Mouse (Mus musculus) ES-Bruce4 (cell line): Measurements from ENCODE around the gene Kel. TPM values are rescaled to one million over a fixed set of nuclear protein-coding genes. Genes with fewer than 3 reads are reported as not detected.

Experiments
- H3K27ac ChIP-seq: 2 replicates; pipeline ENCODE4 v1.5.1; 2012; ENCODE audit warnings: low read length, inconsistent platforms; ENCODE audit not compliant: insufficient read depth
- H3K27me3 ChIP-seq: 2 replicates; pipeline ENCODE4 v1.6.1; 2012; ENCODE audit warnings: mild to moderate bottlenecking, low read length, inconsistent platforms; ENCODE audit not compliant: control insufficient read depth, poor library complexity, insufficient read depth, severe bottlenecking
- H3K36me3 ChIP-seq: 2 replicates; pipeline ENCODE4 v1.6.1; 2012; ENCODE audit warnings: inconsistent platforms, mild to moderate bottlenecking, low read length, moderate library complexity; ENCODE audit not compliant: control insufficient read depth, poor library complexity, insufficient read depth, severe bottlenecking
- H3K4me1 ChIP-seq: one replicate; pipeline ENCODE4 v1.8.1; 2011; ENCODE audit warnings: low read length; ENCODE audit not compliant: control insufficient read depth, insufficient read depth
- H3K4me3 ChIP-seq: 2 replicates; pipeline ENCODE4 v1.5.1; 2011; ENCODE audit warnings: low read depth, mild to moderate bottlenecking, low read length
- H3K9ac ChIP-seq: 2 replicates; pipeline ENCODE4 v1.6.1; 2012; ENCODE audit warnings: low read depth, mild to moderate bottlenecking, inconsistent platforms; ENCODE audit not compliant: poor library complexity, severe bottlenecking
- H3K9me3 ChIP-seq: replicated peaks from 2 replicates; pipeline ENCODE4 v1.6.1; 2012; ENCODE audit warnings: mild to moderate bottlenecking, low read length, inconsistent platforms; ENCODE audit not compliant: control insufficient read depth, poor library complexity, insufficient read depth, severe bottlenecking
- CTCF ChIP-seq: IDR thresholded peaks from one replicate; pipeline ENCODE4 v1.8.1; 2011; ENCODE audit warnings: low read depth, low read length
- EP300 ChIP-seq: IDR thresholded peaks from 2 replicates; pipeline ENCODE4 v1.6.1; 2011; ENCODE audit warnings: low read depth, low read length; ENCODE audit not compliant: insufficient read depth
- POLR2A ChIP-seq: IDR thresholded peaks from one replicate; pipeline ENCODE4 v1.8.1; 2011; ENCODE audit warnings: low read length; ENCODE audit not compliant: insufficient read depth
- polyA plus RNA-seq: library from polyadenylated mRNA; stranded (reverse); fragments of >200 nt; gene quantifications from 2 replicates; pipeline ENCODE4 v1.2.4, GENCODE M21; 2011; ENCODE audit warnings: low read depth; ENCODE audit not compliant: missing spikeins, insufficient read depth, insufficient read length

The Kel gene
- polyA plus RNA-seq, 1 experiment, result not detected

DNA sequence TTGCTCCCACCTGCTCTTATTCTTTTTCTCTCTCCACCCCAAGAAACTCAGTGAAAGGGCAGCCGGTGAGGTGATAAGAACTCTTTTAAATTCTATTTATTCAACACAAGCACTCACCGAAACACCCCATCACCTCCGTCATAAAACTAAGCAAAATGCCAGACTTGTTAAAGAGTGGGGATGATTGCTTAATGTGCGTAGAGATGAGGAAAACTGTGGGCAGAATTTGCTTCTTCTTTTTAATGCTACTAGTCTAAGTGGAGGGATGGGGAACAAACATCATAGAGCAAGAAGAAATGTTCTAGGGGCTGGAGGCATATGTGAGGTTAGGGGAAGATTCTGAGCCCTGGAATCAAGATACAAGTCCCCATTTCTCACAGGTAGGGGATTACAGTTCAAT lies 61.4 kb downstream of the Kel start:
- H3K4me1 ChIP-seq, result no peaks in the 10 kb centered on the region
- H3K4me3 ChIP-seq, result no peak overlapping the region
- H3K36me3 ChIP-seq, result no peaks in the 10 kb centered on the region
- no peaks in the 10 kb centered on the region; the same call in 1 of the 2 replicates for H3K27me3 ChIP-seq
- no peak overlapping the region for H3K27ac ChIP-seq
- no peak for TF ChIP-seq POLR2A
- H3K9ac ChIP-seq, result no peak overlapping the region
- no peaks in the 10 kb centered on the region for H3K9me3 ChIP-seq

- Histone ChIP-seq H3K9ac (no peak overlapping the region), H3K27me3 (no peaks in the 10 kb centered on the region; the same call in 1 of the 2 replicates), H3K4me1 (no peaks in the 10 kb centered on the region), H3K36me3 (no peaks in the 10 kb centered on the region), H3K4me3 (no peak overlapping the region), H3K9me3 (no peaks in the 10 kb centered on the region), H3K27ac (no peak overlapping the region)
- TF ChIP-seq EP300 (no peak), CTCF (no peak), POLR2A (no peak)
Observed at GRCm38 (mm10) chr6:41641173-41641866, 62.8 kb downstream of the Kel start.

DNA sequence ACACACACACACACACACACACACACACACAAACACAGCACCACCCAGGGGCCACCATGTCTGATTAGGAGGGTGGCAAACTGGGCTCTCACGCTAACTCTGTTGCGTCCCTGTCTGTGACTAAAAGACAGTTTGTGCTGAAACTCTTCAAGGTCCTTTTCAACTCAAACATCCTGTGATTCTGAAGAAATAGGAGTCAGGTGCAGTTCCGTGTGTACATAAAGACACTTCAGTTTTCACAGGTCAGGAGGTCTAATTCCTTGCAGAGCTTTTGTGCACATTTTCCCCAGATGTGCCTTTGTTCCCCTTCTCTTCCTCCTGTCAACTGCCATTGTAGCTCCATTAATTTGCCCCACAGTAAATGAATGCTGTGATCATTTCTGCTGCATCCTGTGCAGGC lies 63.7 kb downstream of the Kel start:
- H3K9me3 ChIP-seq, result no peaks in the 10 kb centered on the region

DNA sequence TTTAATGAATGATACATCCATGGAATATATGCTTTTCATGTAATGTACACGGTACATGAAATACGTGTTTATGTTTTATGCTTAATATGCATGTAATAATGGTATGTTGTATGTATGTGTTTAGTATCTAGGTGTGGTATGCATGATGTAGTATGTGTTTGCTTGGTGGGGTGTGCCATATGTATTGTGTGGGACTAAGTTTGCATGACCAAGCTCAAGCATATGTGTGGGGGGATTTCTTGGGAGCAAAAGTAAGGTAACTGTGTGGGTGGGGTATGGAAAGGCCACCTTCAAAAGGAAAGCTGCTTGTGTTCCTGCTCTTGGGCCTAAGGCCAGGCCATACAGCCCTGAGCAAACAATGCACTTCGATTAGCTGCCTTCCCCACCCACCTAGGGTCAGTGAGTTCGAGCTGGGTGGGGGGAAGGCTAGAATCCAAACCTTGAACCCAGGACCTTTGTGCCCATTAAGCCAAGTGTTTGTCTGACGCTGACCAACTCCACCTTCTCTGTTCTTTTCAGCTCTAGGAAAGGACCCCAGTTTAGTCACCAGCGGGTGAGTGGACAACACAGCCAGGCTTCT lies 66.1 kb downstream of the Kel start:
- no peak overlapping the region for H3K4me3 ChIP-seq
- H3K9me3 ChIP-seq, result no peaks in the 10 kb centered on the region
- no peaks in the 10 kb centered on the region for H3K4me1 ChIP-seq
- no peak overlapping the region for H3K27ac ChIP-seq
- H3K27me3 ChIP-seq, result no peaks in the 10 kb centered on the region; the same call in 1 of the 2 replicates
- H3K36me3 ChIP-seq, result no peaks in the 10 kb centered on the region
- no peak overlapping the region for H3K9ac ChIP-seq
- TF ChIP-seq CTCF (no peak), POLR2A (no peak), EP300 (no peak)

More for the DNA sequence above, 63.7 kb downstream of the Kel start:
- H3K36me3 ChIP-seq, result no peaks in the 10 kb centered on the region
- H3K27me3 ChIP-seq, result no peaks in the 10 kb centered on the region; the same call in 1 of the 2 replicates
- H3K9ac ChIP-seq, result no peak overlapping the region
- no peak overlapping the region for H3K27ac ChIP-seq
- no peak overlapping the region for H3K4me3 ChIP-seq
- TF ChIP-seq POLR2A, result no peak
- TF ChIP-seq CTCF, result no peak
- TF ChIP-seq EP300, result no peak
- H3K4me1 ChIP-seq, result no peaks in the 10 kb centered on the region

DNA sequence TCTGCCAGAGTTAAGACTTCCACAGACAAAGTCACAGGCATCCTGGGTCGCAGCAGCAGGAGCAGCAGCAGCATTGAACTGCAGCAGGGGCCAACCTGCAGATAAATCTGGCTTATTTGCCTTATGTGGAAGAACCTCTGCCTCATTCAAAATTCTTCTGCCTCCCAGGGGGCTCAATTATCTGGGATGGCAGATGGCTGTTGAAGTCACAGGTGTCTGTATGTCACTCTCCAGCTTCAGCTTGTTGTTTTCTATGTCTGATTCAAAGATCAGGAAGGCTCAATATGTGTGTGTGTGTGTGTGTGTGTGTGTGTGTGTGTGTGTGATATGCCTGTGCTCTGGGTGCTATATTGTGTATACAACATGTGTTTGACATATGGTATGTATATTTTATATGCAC lies 66.7 kb downstream of the Kel start:
- no peaks in the 10 kb centered on the region for H3K4me1 ChIP-seq
- H3K27ac ChIP-seq, result no peak overlapping the region
- H3K9ac ChIP-seq, result no peak overlapping the region
- H3K27me3 ChIP-seq, result no peaks in the 10 kb centered on the region; the same call in 1 of the 2 replicates
- H3K9me3 ChIP-seq, result no peaks in the 10 kb centered on the region
- no peak overlapping the region for H3K4me3 ChIP-seq
- TF ChIP-seq EP300 (no peak), POLR2A (no peak), CTCF (no peak)
- H3K36me3 ChIP-seq, result no peaks in the 10 kb centered on the region

Other genes with a start within 250 kb of the Kel start
- not detected in 2 replicates for gene Prss1, start 245.4 kb downstream of the Kel start, polyA plus RNA-seq
- not detected in 2 replicates for gene Prss2, start 182.6 kb downstream of the Kel start, polyA plus RNA-seq
- gene Ephb6, start 98.9 kb downstream of the Kel start, polyA plus RNA-seq, result 4.0 and 5.7 TPM in 2 replicates
- not detected in 2 replicates for gene Trpv6, start 67.9 kb downstream of the Kel start, polyA plus RNA-seq
- 0.18 TPM in 1 of 2 replicates, not detected in the other for gene Trpv5, start 23.6 kb downstream of the Kel start, polyA plus RNA-seq
- gene Llcfc1, start 19.9 kb downstream of the Kel start, polyA plus RNA-seq, result not detected in 2 replicates
- not detected in 2 replicates for gene Olfr459, start 70.8 kb upstream of the Kel start, polyA plus RNA-seq
- gene Pip, start 143.2 kb upstream of the Kel start, polyA plus RNA-seq, result not detected in 2 replicates
- not detected in 2 replicates for gene Sval2, start 148.7 kb upstream of the Kel start, polyA plus RNA-seq
- gene Sval1, start 247.3 kb upstream of the Kel start, polyA plus RNA-seq, result not detected in 2 replicates